Mouse (Mus musculus): ENCODE data around the gene BC049352.

BC049352 gene

GRCm38 (mm10) chr9:45189661-45190174 is 7.9 kb downstream of the BC049352 start:
- in situ Hi-C loops (cut with MboI, MseI) = no loop called here

GRCm38 (mm10) chr9:45195468-45195867 is 13.7 kb downstream of the BC049352 start:
- in situ Hi-C loops (cut with MboI, MseI) = no loop called here

- in situ Hi-C loops (cut with MboI, MseI) = no loop called here
Measured at GRCm38 (mm10) chr9:45196125-45196830, 14.5 kb downstream of the BC049352 start.

- in situ Hi-C loops (cut with MboI, MseI) = no loop called here
Measured at GRCm38 (mm10) chr9:45197549-45197948, 15.7 kb downstream of the BC049352 start.

GRCm38 (mm10) chr9:45201319-45201947 is 19.6 kb downstream of the BC049352 start:
- in situ Hi-C loops (cut with MboI, MseI) = loop anchor here (10.0 kb wide), 1 partner anchor 1047 kb away; no protein-coding TSS in a partner anchor

- in situ Hi-C loops (cut with MboI, MseI) = loop anchor here (10.0 kb wide), 1 partner anchor 1047 kb away; no protein-coding TSS in a partner anchor
Measured at GRCm38 (mm10) chr9:45202021-45202798, 20.4 kb downstream of the BC049352 start.

GRCm38 (mm10) chr9:45203797-45204410 is 22.1 kb downstream of the BC049352 start, which contains the start of gene Tmprss4:
Gene Tmprss4, minus strand, starts transcription at chr9:45204092.
- in situ Hi-C loops (cut with MboI, MseI) = loop anchor here (10.0 kb wide), 1 partner anchor 1049 kb away; no protein-coding TSS in a partner anchor

- in situ Hi-C loops (cut with MboI, MseI) = loop anchor here (10.0 kb wide), 1 partner anchor 1050 kb away; no protein-coding TSS in a partner anchor
Measured at GRCm38 (mm10) chr9:45205143-45205542, 23.3 kb downstream of the BC049352 start.

GRCm38 (mm10) chr9:45206121-45206520 is 24.3 kb downstream of the BC049352 start:
- in situ Hi-C loops (cut with MboI, MseI) = loop anchor here (10.0 kb wide), 1 partner anchor 1051 kb away; no protein-coding TSS in a partner anchor

- in situ Hi-C loops (cut with MboI, MseI) = loop anchor here (10.0 kb wide), 1 partner anchor 1052 kb away; no protein-coding TSS in a partner anchor
Measured at GRCm38 (mm10) chr9:45207015-45207743, 25.4 kb downstream of the BC049352 start.

GRCm38 (mm10) chr9:45212001-45212400 is 30.2 kb downstream of the BC049352 start:
- in situ Hi-C loops (cut with MboI, MseI) = no loop called here

- in situ Hi-C loops (cut with MboI, MseI) = no loop called here
Measured at GRCm38 (mm10) chr9:45215526-45216179, 33.8 kb downstream of the BC049352 start.

- in situ Hi-C loops (cut with MboI, MseI) = loop anchor here (5.0 kb wide), 2 partner anchors 78 to 173 kb away; no protein-coding TSS in a partner anchor
Measured at GRCm38 (mm10) chr9:45219644-45220043, 37.8 kb downstream of the BC049352 start.

GRCm38 (mm10) chr9:45221567-45221966 is 39.8 kb downstream of the BC049352 start:
- in situ Hi-C loops (cut with MboI, MseI) = loop anchor here (5.0 kb wide), 2 partner anchors 76 to 171 kb away; no protein-coding TSS in a partner anchor

- in situ Hi-C loops (cut with MboI, MseI) = no loop called here
Measured at GRCm38 (mm10) chr9:45229359-45229758, 47.6 kb downstream of the BC049352 start.

- in situ Hi-C loops (cut with MboI, MseI) = no loop called here
Measured at GRCm38 (mm10) chr9:45235668-45236227, 53.9 kb downstream of the BC049352 start.

GRCm38 (mm10) chr9:45236744-45237143 is 54.9 kb downstream of the BC049352 start:
- in situ Hi-C loops (cut with MboI, MseI) = no loop called here

GRCm38 (mm10) chr9:45241397-45241796 is 59.6 kb downstream of the BC049352 start:
- in situ Hi-C loops (cut with MboI, MseI) = no loop called here

- in situ Hi-C loops (cut with MboI, MseI) = no loop called here
Measured at GRCm38 (mm10) chr9:45245432-45245831, 63.6 kb downstream of the BC049352 start.

All from T-helper 2 cell (primary cell).